Mouse (Mus musculus) embryonic facial prominence, embryonic 11.5 days (tissue): Measurements from ENCODE around the gene Nup107. TPM values are rescaled to one million over a fixed set of nuclear protein-coding genes. Genes with fewer than 3 reads are reported as not detected.

Experiments used
- ATAC-seq: fragments of 200-750 bp; cut with Nextera tagmentation; replicated peaks from 2 replicates; pipeline ENCODE4 v1.8.0; 2017; ENCODE audit warnings: low read depth; ENCODE audit not compliant: insufficient number of reproducible peaks, low FRiP score, low TSS enrichment
- DNase-seq: peaks from one replicate; pipeline ENCODE4 v3.0.0-alpha.2; 2015; ENCODE audit warnings: low spot score
- H3K27ac ChIP-seq: fragments of 300-500 bp; sonication (generic); replicated peaks from 2 replicates; pipeline ENCODE4 v1.5.1; 2014; ENCODE audit warnings: mild to moderate bottlenecking, low read depth, low read length, control low read depth
- H3K27me3 ChIP-seq: fragments of 300-500 bp; sonication (generic); 2 replicates; pipeline ENCODE4 v1.6.1; 2014; ENCODE audit warnings: mild to moderate bottlenecking, low read length, moderate library complexity, mixed read lengths; ENCODE audit not compliant: control insufficient read depth, insufficient read depth
- H3K36me3 ChIP-seq: fragments of 300-500 bp; sonication (generic); replicated peaks from 2 replicates; pipeline ENCODE4 v1.6.1; 2014; ENCODE audit warnings: low read depth, mild to moderate bottlenecking, low read length, moderate library complexity, mixed read lengths; ENCODE audit not compliant: control insufficient read depth, insufficient read depth
- H3K4me1 ChIP-seq: fragments of 300-500 bp; sonication (generic); 2 replicates; pipeline ENCODE4 v1.6.1; 2014; ENCODE audit warnings: low read length, mixed read lengths; ENCODE audit not compliant: control insufficient read depth, insufficient read depth
- H3K4me2 ChIP-seq: fragments of 300-500 bp; sonication (generic); 2 replicates; pipeline ENCODE4 v1.6.1; 2014; ENCODE audit warnings: low read depth, mild to moderate bottlenecking, control low read depth, low read length, moderate library complexity
- H3K4me3 ChIP-seq: fragments of 300-500 bp; sonication (generic); 2 replicates; pipeline ENCODE4 v1.5.1; 2014; ENCODE audit warnings: low read depth, low read length, control low read depth
- H3K9ac ChIP-seq: fragments of 300-500 bp; sonication (generic); replicated peaks from 2 replicates; pipeline ENCODE4 v1.6.1; 2014; ENCODE audit warnings: mild to moderate bottlenecking, control low read depth, low read length
- H3K9me3 ChIP-seq: fragments of 300-500 bp; sonication (generic); replicated peaks from 2 replicates; pipeline ENCODE4 v1.6.1; 2016; ENCODE audit warnings: mild to moderate bottlenecking, low read length, inconsistent platforms, mixed read lengths; ENCODE audit not compliant: control insufficient read depth
- WGBS: fragments of 180-500 bp; shearing (Covaris S2); extraction: QIAGEN DNeasy Blood & Tissue Kit; methylation state at CpG from one replicate; pipeline ENCODE4 v1.1.7; 2014; 5-methylcytosine and 5-hydroxymethylcytosine counted together
- polyA plus RNA-seq: library from polyadenylated mRNA; unstranded; fragments of >200 nt; fragmentation: Nextera tagmentation; extraction: Ambion mirVana; gene quantifications from 2 replicates; pipeline ENCODE4 v1.2.1, GENCODE M21; 2014

Gene Nup107
- polyA plus RNA-seq, 1 experiment from 2014 or later: 122 TPM

GRCm38 (mm10) chr10:117790011-117790410 is 2.5 kb downstream of the Nup107 start:
- Histone ChIP-seq H3K27me3 (no peaks in the 10 kb centered on the region), H3K9me3 (no peaks in the 10 kb centered on the region), H3K9ac (no peak overlapping the region), H3K27ac (no peak overlapping the region), H3K4me2 (no peak overlapping the region), H3K36me3 (no peaks in the 10 kb centered on the region; the same call in 1 of the 2 replicates), H3K4me1 (no peaks in the 10 kb centered on the region), H3K4me3 (no peak overlapping the region)
- no peak for ATAC-seq
- DNase-seq: no peak
- 97% methylated on average over 1 of the region's 1 CpGs for WGBS

GRCm38 (mm10) chr10:117784646-117785045 is 7.9 kb downstream of the Nup107 start:
- H3K9me3 ChIP-seq: no peaks in the 10 kb centered on the region
- H3K4me3 ChIP-seq: no peak overlapping the region
- H3K9ac ChIP-seq: no peak overlapping the region
- H3K4me2 ChIP-seq: no peak overlapping the region
- no peaks in the 10 kb centered on the region; the same call in 1 of the 2 replicates for H3K36me3 ChIP-seq
- DNase-seq: no peak
- no peak overlapping the region for H3K27ac ChIP-seq
- ATAC-seq: no peak
- H3K27me3 ChIP-seq: no peaks in the 10 kb centered on the region
- 94% methylated on average over 7 of the region's 7 CpGs for WGBS
- H3K4me1 ChIP-seq: no peaks in the 10 kb centered on the region

- Histone ChIP-seq H3K27me3 (no peaks in the 10 kb centered on the region), H3K36me3 (no peaks in the 10 kb centered on the region; the same call in 1 of the 2 replicates), H3K27ac (no peak overlapping the region), H3K9ac (no peak overlapping the region), H3K4me3 (no peak overlapping the region), H3K4me2 (no peak overlapping the region), H3K4me1 (no peaks in the 10 kb centered on the region), H3K9me3 (no peaks in the 10 kb centered on the region)
- 94% methylated on average over 13 of the region's 13 CpGs for WGBS
- DNase-seq (no peak), ATAC-seq (no peak)
Measured at GRCm38 (mm10) chr10:117783786-117784420, 8.6 kb downstream of the Nup107 start.

- Histone ChIP-seq H3K4me3 (no peak overlapping the region), H3K4me2 (no peak overlapping the region), H3K36me3 (no peaks in the 10 kb centered on the region; the same call in 1 of the 2 replicates), H3K27me3 (no peaks in the 10 kb centered on the region), H3K27ac (no peak overlapping the region), H3K9me3 (no peaks in the 10 kb centered on the region), H3K4me1 (no peaks in the 10 kb centered on the region), H3K9ac (no peak overlapping the region)
- DNase-seq (no peak), ATAC-seq (no peak)
- 94% methylated on average over 14 of the region's 14 CpGs for WGBS
Measured at GRCm38 (mm10) chr10:117782491-117783260, 9.8 kb downstream of the Nup107 start.

GRCm38 (mm10) chr10:117782056-117782455 is 10.4 kb downstream of the Nup107 start:
- 99% methylated on average over 2 of the region's 2 CpGs for WGBS
- H3K4me1 ChIP-seq: no peaks in the 10 kb centered on the region
- ATAC-seq (no peak), DNase-seq (no peak)
- no peak overlapping the region for H3K9ac ChIP-seq
- no peak overlapping the region for H3K4me2 ChIP-seq
- H3K27me3 ChIP-seq: no peaks in the 10 kb centered on the region
- no peaks in the 10 kb centered on the region; the same call in 1 of the 2 replicates for H3K36me3 ChIP-seq
- no peak overlapping the region for H3K27ac ChIP-seq
- no peak overlapping the region for H3K4me3 ChIP-seq
- no peaks in the 10 kb centered on the region for H3K9me3 ChIP-seq

- H3K4me1 ChIP-seq: no peaks in the 10 kb centered on the region
- no peak for DNase-seq
- H3K4me3 ChIP-seq: no peak overlapping the region
- no peaks in the 10 kb centered on the region; the same call in 1 of the 2 replicates for H3K36me3 ChIP-seq
- H3K9ac ChIP-seq: no peak overlapping the region
- 92% methylated on average over 17 of the region's 17 CpGs for WGBS
- ATAC-seq: no peak
- no peaks in the 10 kb centered on the region for H3K27me3 ChIP-seq
- no peak overlapping the region for H3K27ac ChIP-seq
- no peak overlapping the region for H3K4me2 ChIP-seq
- no peaks in the 10 kb centered on the region for H3K9me3 ChIP-seq
Measured at GRCm38 (mm10) chr10:117781021-117781725, 11.3 kb downstream of the Nup107 start.

GRCm38 (mm10) chr10:117780306-117780911 is 12.1 kb downstream of the Nup107 start:
- no peak overlapping the region for H3K27ac ChIP-seq
- no peak overlapping the region for H3K4me2 ChIP-seq
- H3K9me3 ChIP-seq: no peaks in the 10 kb centered on the region
- 94% methylated on average over 6 of the region's 6 CpGs for WGBS
- no peak overlapping the region for H3K9ac ChIP-seq
- H3K4me3 ChIP-seq: no peak overlapping the region
- no peaks in the 10 kb centered on the region for H3K27me3 ChIP-seq
- no peak for DNase-seq
- no peak for ATAC-seq
- no peaks in the 10 kb centered on the region; the same call in 1 of the 2 replicates for H3K36me3 ChIP-seq
- no peaks in the 10 kb centered on the region for H3K4me1 ChIP-seq
